Mouse (Mus musculus) kidney, adult 18-20 months (tissue): ENCODE measurements around the gene B4galt1.
A peak's percentile ranks its signal among the peaks of the same experiment; 100 is the strongest.

Experiments used
- DNase-seq: peaks from one replicate; pipeline ENCODE4 v3.0.0; 2021

Gene B4galt1

GRCm38 (mm10) chr4:40868554-40869232, 14.9 kb upstream of the B4galt1 start:
- peak; percentile 76 for DNase-seq

GRCm38 (mm10) chr4:40864361-40864760, 10.6 kb upstream of the B4galt1 start:
- DNase-seq, result no peak

GRCm38 (mm10) chr4:40863340-40863739, 9.5 kb upstream of the B4galt1 start:
- DNase-seq, result no peak

- no peak for DNase-seq
Observed at GRCm38 (mm10) chr4:40861131-40861530, 7.3 kb upstream of the B4galt1 start.

GRCm38 (mm10) chr4:40857824-40858346, 4.1 kb upstream of the B4galt1 start:
- no peak for DNase-seq

GRCm38 (mm10) chr4:40856571-40856970, 2.8 kb upstream of the B4galt1 start:
- no peak for DNase-seq

GRCm38 (mm10) chr4:40854387-40854933, 655 bp upstream of the B4galt1 start:
- no peak for DNase-seq

- no peak for DNase-seq
Observed at GRCm38 (mm10) chr4:40852861-40853564, 792 bp downstream of the B4galt1 start.

- DNase-seq, result peak; percentile 73
Observed at GRCm38 (mm10) chr4:40852249-40852781, 1.5 kb downstream of the B4galt1 start.

GRCm38 (mm10) chr4:40851763-40852248, 2.0 kb downstream of the B4galt1 start:
- no peak for DNase-seq

- DNase-seq, result no peak
Observed at GRCm38 (mm10) chr4:40851031-40851762, 2.6 kb downstream of the B4galt1 start.

GRCm38 (mm10) chr4:40850582-40850981, 3.2 kb downstream of the B4galt1 start:
- DNase-seq, result no peak

GRCm38 (mm10) chr4:40849518-40849917, 4.3 kb downstream of the B4galt1 start:
- no peak for DNase-seq

- DNase-seq, result no peak
Observed at GRCm38 (mm10) chr4:40848246-40848645, 5.6 kb downstream of the B4galt1 start.

- DNase-seq, result no peak
Observed at GRCm38 (mm10) chr4:40847160-40847559, 6.6 kb downstream of the B4galt1 start.

- no peak for DNase-seq
Observed at GRCm38 (mm10) chr4:40846143-40846931, 7.5 kb downstream of the B4galt1 start.

- peak; percentile 65 for DNase-seq
Observed at GRCm38 (mm10) chr4:40844811-40845751, 8.7 kb downstream of the B4galt1 start.

- DNase-seq, result no peak
Observed at GRCm38 (mm10) chr4:40844251-40844721, 9.5 kb downstream of the B4galt1 start.

GRCm38 (mm10) chr4:40843726-40844125, 10.1 kb downstream of the B4galt1 start:
- DNase-seq, result peak; percentile 27

- DNase-seq, result no peak
Observed at GRCm38 (mm10) chr4:40840448-40840847, 13.4 kb downstream of the B4galt1 start.

GRCm38 (mm10) chr4:40839251-40839650, 14.6 kb downstream of the B4galt1 start:
- DNase-seq, result no peak
